Mouse (Mus musculus) heart, adult 2 months (tissue): ENCODE data around the gene Tnik.

Experiments
- CTCF ChIP-seq: fragments of 200-600 bp; IDR thresholded peaks from 2 replicates; pipeline ENCODE4 v1.8.1; 2022; ENCODE audit warnings: antibody characterized with exemption, mild to moderate bottlenecking, moderate library complexity
- EP300 ChIP-seq: fragments of 200-500 bp; IDR thresholded peaks from 2 replicates; pipeline ENCODE4 v1.6.1; 2011; ENCODE audit warnings: low read depth, low read length, control low read depth; ENCODE audit not compliant: insufficient read depth
- POLR2A ChIP-seq: fragments of 200-500 bp; IDR thresholded peaks from 2 replicates; pipeline ENCODE4 v1.6.1; 2011; ENCODE audit warnings: mild to moderate bottlenecking, low read depth, low read length, control low read depth; ENCODE audit not compliant: insufficient read depth

DNA sequence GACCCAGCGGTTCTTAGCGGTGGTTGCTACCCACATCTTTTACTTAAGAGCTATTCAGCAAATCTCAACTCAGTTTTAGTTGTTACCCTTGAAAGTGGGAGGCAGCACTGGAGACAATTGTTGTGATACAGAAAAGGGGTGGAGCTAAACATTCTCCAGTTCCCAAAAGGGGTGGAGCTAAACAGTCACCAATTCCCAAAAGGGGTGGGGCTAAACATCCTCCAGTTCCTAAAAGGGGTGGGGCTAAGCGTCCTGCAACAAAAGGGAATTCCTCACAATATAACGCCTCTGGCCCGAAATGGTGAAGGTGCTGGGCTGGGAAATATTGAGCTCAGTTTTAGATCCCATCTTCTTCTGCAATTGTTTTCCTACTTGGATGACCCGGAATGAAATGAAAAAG, 363.8 kb downstream of the Tnik start:
- TF ChIP-seq EP300 (no peak), CTCF (no peak), POLR2A (no peak)
